Mouse (Mus musculus) neural tube, embryonic 14.5 days (tissue): ENCODE measurements around the gene Kif1a. TPM values are rescaled to one million over a fixed set of nuclear protein-coding genes. Genes with fewer than 3 reads are reported as not detected.

Experiments used
- ATAC-seq: fragments of 200-750 bp; cut with Nextera tagmentation; 2 replicates; pipeline ENCODE4 v1.8.0; 2017; ENCODE audit warnings: low read depth, mild to moderate bottlenecking, moderate TSS enrichment, moderate library complexity
- H3K27ac ChIP-seq: fragments of 300-500 bp; sonication (generic); 2 replicates; pipeline ENCODE4 v1.5.1; 2014; ENCODE audit warnings: low read depth, mild to moderate bottlenecking, control low read depth, low read length, moderate library complexity, mixed read lengths
- H3K27me3 ChIP-seq: fragments of 300-500 bp; sonication (generic); 2 replicates; pipeline ENCODE4 v1.6.1; 2014; ENCODE audit warnings: low read length; ENCODE audit not compliant: control insufficient read depth, insufficient read depth
- H3K36me3 ChIP-seq: fragments of 300-500 bp; sonication (generic); 2 replicates; pipeline ENCODE4 v1.6.1; 2014; ENCODE audit warnings: low read length, mixed read lengths; ENCODE audit not compliant: control insufficient read depth, insufficient read depth
- H3K4me1 ChIP-seq: fragments of 300-500 bp; sonication (generic); 2 replicates; pipeline ENCODE4 v1.6.1; 2014; ENCODE audit warnings: low read length; ENCODE audit not compliant: control insufficient read depth, insufficient read depth
- H3K4me2 ChIP-seq: fragments of 300-500 bp; sonication (generic); 2 replicates; pipeline ENCODE4 v1.6.1; 2014; ENCODE audit warnings: mild to moderate bottlenecking, low read depth, low read length, control low read depth
- H3K4me3 ChIP-seq: fragments of 300-500 bp; sonication (generic); 2 replicates; pipeline ENCODE4 v1.5.1; 2014; ENCODE audit warnings: low read depth, low read length, control low read depth, mixed read lengths
- H3K9ac ChIP-seq: fragments of 300-500 bp; sonication (generic); replicated peaks from 2 replicates; pipeline ENCODE4 v1.6.1; 2014; ENCODE audit warnings: low read depth, mild to moderate bottlenecking, control low read depth, low read length, mixed read lengths
- H3K9me3 ChIP-seq: fragments of 300-500 bp; sonication (generic); 2 replicates; pipeline ENCODE4 v1.6.1; 2016; ENCODE audit warnings: low read length; ENCODE audit not compliant: control insufficient read depth
- WGBS: fragments of 180-500 bp; shearing (Covaris S2); extraction: QIAGEN DNeasy Blood & Tissue Kit; methylation state at CpG from one replicate; pipeline ENCODE4 v1.1.7; 2014; 5-methylcytosine and 5-hydroxymethylcytosine counted together
- polyA plus RNA-seq: library from polyadenylated mRNA; unstranded; fragments of >200 nt; fragmentation: Nextera tagmentation; extraction: Ambion mirVana; gene quantifications from 2 replicates; pipeline ENCODE4 v1.2.1, GENCODE M21; 2014

Kif1a gene
- 377 and 438 TPM in 2 replicates for polyA plus RNA-seq

DNA sequence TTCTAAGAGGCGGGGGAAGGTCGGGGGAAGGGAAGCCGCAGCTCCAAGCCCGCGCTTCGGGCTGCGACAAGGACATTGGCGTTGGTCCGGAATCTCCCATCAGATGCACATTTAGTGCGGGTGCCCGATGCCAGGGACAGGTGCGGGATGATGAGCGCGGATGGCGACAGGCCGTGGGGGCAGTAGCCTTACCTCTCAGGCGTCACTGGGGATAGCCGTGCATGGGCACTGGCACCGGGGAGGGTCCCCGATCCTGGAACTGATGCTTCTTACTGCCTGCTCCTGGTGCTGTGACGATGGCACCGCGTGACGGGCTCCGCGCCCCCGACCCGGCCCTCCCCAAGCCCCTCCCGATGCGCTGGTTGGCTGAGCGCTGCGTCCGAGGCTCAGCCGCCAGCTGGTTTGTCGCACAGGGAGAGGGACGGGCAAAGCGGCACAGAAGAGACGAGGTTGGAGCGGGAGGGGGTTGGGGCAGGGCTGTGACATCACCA is at the start of gene Kif1a:
Gene Kif1a, minus strand, starts transcription at position 381 of the 491 bp plus-strand sequence.
- WGBS: under 1% methylated on average over 39 of the region's 39 CpGs
- peak; percentile 93 for ATAC-seq
- peak within 1 kb of the TSS; percentile 90 for H3K27ac ChIP-seq
- peak within 1 kb of the TSS; percentile 76 for H3K4me3 ChIP-seq
- H3K9ac ChIP-seq: peak within 1 kb of the TSS; percentile 76
- peaks cover 15% of the 10 kb centered on the region for H3K4me1 ChIP-seq
- H3K27me3 ChIP-seq: no peaks in the 10 kb centered on the region
- no peaks in the 10 kb centered on the region for H3K36me3 ChIP-seq
- no peaks in the 10 kb centered on the region for H3K9me3 ChIP-seq
- peak within 1 kb of the TSS; percentile 92 for H3K4me2 ChIP-seq

DNA sequence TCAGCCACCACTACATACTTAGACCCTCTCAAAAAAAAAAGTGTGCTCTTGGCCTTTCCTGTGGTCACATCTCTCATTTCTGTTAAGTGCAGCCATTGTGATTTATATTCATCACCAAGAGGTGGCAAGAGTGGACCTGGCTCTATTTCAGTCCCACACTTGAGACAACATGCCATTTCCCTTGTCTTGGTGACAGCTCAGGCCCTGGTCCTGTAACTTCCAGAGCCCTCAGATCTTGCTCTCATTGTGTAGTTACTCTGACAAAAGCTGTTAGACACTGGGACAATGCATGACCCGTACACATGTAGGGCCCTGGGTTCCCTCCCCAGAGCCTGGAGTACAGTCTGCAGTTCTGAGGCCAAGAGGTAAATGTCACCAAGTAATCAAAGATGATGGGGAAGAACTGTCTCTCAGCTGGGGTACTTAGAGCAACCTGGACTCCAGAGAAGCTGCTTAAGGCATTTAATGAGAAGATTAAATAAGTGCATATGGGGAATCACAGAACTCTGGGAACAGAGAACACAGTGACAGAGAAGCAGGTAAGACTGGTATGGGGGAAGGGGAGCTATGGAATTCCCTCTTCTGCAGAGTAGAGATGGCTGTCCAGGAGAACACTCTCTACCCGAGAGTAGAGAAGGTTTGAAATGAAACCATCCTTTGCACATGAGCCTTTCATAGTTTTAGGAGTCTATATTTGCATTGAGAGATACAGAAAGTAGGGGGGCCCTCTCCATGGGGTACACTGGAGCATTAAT is 49.3 kb upstream of the Kif1a start:
- no peaks in the 10 kb centered on the region for H3K36me3 ChIP-seq
- no peaks in the 10 kb centered on the region for H3K4me1 ChIP-seq
- no peak overlapping the region for H3K27ac ChIP-seq
- H3K27me3 ChIP-seq: no peaks in the 10 kb centered on the region
- H3K4me2 ChIP-seq: no peak overlapping the region
- H3K9ac ChIP-seq: no peak overlapping the region
- 75% methylated on average over 2 of the region's 2 CpGs for WGBS
- ATAC-seq: no peak
- no peak overlapping the region for H3K4me3 ChIP-seq
- H3K9me3 ChIP-seq: no peaks in the 10 kb centered on the region

DNA sequence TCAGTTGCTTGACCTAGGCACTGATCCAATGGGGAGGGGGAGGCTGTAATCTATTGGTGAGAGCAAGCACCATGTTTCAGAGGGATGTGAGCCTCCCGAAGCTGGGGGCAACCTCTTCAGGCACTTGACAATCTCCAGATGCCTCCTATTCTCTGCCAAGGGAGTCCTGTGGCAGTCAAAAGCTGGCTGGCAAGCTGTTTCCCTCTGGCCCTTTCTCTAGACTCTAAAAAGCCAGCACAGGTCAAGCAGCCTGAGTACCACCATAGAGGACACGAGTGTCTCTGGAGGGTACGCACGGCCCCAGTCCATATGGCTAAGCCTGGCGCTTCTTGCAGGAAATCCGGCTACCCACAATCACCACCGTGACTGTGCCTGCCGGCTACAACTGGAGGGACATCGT is 42.4 kb upstream of the Kif1a start:
- Histone ChIP-seq H3K9ac (no peak overlapping the region), H3K4me2 (no peak overlapping the region), H3K9me3 (no peaks in the 10 kb centered on the region), H3K27me3 (no peaks in the 10 kb centered on the region), H3K4me1 (no peaks in the 10 kb centered on the region), H3K4me3 (no peak overlapping the region), H3K36me3 (no peaks in the 10 kb centered on the region), H3K27ac (no peak overlapping the region)
- 77% methylated on average over 9 of the region's 9 CpGs for WGBS
- ATAC-seq: no peak

DNA sequence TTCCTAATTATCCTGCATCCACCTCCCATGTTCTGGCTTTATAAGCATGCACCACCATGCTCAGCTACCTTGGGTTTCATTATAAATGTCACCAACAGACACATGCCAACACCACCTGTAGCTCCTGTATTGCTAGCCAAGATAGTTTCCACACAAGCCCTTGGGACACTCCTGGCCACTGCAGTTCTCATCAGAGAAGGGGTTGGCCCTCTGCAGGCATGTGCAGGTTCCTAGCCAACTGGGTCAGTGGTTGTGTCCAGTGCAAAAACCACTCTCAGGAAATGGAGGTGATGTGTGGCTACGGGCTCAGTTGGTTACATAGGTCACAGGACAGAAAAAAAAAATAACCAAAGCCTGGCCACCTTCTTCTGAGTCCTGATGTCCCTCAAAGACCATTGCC is 41.1 kb upstream of the Kif1a start:
- ATAC-seq: no peak
- Histone ChIP-seq H3K4me2 (no peak overlapping the region), H3K4me3 (no peak overlapping the region), H3K9me3 (no peaks in the 10 kb centered on the region), H3K4me1 (no peaks in the 10 kb centered on the region), H3K9ac (no peak overlapping the region), H3K27me3 (no peaks in the 10 kb centered on the region), H3K27ac (no peak overlapping the region), H3K36me3 (no peaks in the 10 kb centered on the region)
- WGBS: 94% methylated on average over 1 of the region's 1 CpGs

DNA sequence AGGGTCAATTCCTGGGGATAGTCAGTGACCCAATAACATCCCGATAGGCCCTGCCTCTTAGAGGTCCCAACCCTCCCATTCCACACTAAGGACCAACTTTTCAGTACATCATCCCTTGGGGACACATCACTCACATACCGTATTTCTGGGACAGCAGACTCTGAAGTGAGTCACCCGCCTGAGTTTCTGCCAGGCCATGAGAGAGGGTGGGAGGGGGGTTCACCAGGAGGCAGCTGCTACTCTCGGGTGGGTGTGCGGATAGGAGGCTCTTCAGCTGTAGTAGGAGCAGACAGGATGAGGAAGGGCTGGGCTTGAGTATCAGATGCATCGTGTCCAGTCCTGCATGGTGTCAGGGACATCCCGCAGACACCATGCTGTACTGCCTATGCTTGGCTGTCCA is 38.0 kb upstream of the Kif1a start:
- Histone ChIP-seq H3K27ac (no peak overlapping the region), H3K4me1 (no peaks in the 10 kb centered on the region), H3K36me3 (no peaks in the 10 kb centered on the region), H3K9me3 (no peaks in the 10 kb centered on the region), H3K4me3 (no peak overlapping the region), H3K27me3 (no peaks in the 10 kb centered on the region), H3K4me2 (no peak overlapping the region), H3K9ac (no peak overlapping the region)
- ATAC-seq: no peak
- 87% methylated on average over 7 of the region's 7 CpGs for WGBS

DNA sequence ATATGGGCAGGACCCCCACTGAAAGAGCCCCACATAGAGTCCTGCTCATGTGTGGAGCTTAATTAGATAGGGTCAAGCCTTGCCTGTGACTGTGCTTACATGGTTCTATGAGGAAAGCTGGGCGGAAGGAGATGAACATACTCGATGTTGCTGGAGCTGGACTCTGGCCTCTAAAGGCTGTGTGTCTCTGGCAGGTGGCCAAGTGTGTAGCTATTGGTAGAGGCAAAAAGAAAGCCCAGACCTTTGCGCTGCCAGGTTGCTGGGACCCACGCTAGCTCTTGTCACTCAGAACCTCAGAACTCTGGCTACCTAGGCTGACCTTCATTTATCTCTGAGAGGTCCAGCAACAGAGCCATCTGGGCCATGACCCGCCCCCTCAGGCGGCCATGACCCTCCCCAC is 36.8 kb upstream of the Kif1a start:
- ATAC-seq: no peak
- no peak overlapping the region for H3K4me3 ChIP-seq
- no peaks in the 10 kb centered on the region for H3K4me1 ChIP-seq
- H3K9ac ChIP-seq: no peak overlapping the region
- H3K27me3 ChIP-seq: no peaks in the 10 kb centered on the region
- H3K4me2 ChIP-seq: no peak overlapping the region
- H3K27ac ChIP-seq: no peak overlapping the region
- H3K36me3 ChIP-seq: no peaks in the 10 kb centered on the region
- H3K9me3 ChIP-seq: no peaks in the 10 kb centered on the region
- 85% methylated on average over 6 of the region's 6 CpGs for WGBS

DNA sequence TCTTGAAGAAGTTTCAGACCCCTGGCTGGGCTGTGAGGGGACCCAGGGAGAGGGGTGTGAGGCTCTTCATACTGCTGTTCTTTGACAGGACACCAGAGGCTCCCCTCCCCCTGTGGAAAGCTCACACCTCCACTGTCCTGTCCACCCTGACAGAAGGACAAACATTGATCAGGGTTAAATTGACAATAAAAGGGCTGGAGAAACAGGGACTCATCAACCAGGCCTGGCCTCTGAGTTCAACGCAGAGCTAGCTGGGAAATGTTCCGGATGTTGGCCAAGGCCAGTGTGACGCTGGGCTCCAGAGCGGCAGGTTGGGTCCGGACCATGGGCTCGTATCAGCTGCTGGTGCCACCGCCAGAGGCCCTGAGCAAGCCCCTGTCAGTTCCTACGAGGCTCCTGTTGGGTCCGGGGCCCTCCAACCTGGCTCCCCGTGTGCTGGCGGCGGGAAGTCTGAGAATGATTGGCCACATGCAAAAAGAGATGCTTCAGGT is 33.3 kb upstream of the Kif1a start, which contains the start of gene Agxt:
Gene Agxt, plus strand, starts transcription at position 205 of the 491 bp plus-strand sequence.
- Histone ChIP-seq H3K36me3 (no peaks in the 10 kb centered on the region), H3K9me3 (no peaks in the 10 kb centered on the region), H3K9ac (no peak within 1 kb of the TSS), H3K27me3 (no peaks in the 10 kb centered on the region), H3K4me2 (no peak within 1 kb of the TSS), H3K27ac (no peak within 1 kb of the TSS), H3K4me1 (no peaks in the 10 kb centered on the region), H3K4me3 (no peak within 1 kb of the TSS)
- ATAC-seq: no peak
- 90% methylated on average over 12 of the region's 12 CpGs for WGBS

DNA sequence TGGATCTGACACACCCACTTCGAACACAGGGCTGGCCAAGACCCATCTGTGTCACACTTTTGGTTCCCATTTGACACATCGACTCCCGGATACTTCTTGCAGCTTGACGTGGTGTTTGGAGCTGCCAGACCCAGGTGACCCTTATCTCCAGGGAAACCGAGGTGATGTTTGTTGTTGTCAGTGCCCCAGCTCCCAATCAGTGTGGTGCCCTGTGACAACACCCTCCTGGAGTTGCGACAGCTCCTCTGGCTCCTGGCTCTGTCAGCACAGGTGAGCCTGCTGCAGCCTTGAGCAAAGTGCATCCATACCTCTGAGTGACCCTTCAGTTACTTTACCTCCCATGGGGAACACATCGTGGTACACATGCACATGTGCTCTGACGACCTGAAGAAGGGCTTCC is 30.9 kb upstream of the Kif1a start:
- Histone ChIP-seq H3K4me2 (no peak overlapping the region), H3K27me3 (no peaks in the 10 kb centered on the region), H3K36me3 (no peaks in the 10 kb centered on the region), H3K4me3 (no peak overlapping the region), H3K4me1 (no peaks in the 10 kb centered on the region), H3K9me3 (no peaks in the 10 kb centered on the region), H3K27ac (no peak overlapping the region), H3K9ac (no peak overlapping the region)
- WGBS: 74% methylated on average over 8 of the region's 8 CpGs
- ATAC-seq: no peak

DNA sequence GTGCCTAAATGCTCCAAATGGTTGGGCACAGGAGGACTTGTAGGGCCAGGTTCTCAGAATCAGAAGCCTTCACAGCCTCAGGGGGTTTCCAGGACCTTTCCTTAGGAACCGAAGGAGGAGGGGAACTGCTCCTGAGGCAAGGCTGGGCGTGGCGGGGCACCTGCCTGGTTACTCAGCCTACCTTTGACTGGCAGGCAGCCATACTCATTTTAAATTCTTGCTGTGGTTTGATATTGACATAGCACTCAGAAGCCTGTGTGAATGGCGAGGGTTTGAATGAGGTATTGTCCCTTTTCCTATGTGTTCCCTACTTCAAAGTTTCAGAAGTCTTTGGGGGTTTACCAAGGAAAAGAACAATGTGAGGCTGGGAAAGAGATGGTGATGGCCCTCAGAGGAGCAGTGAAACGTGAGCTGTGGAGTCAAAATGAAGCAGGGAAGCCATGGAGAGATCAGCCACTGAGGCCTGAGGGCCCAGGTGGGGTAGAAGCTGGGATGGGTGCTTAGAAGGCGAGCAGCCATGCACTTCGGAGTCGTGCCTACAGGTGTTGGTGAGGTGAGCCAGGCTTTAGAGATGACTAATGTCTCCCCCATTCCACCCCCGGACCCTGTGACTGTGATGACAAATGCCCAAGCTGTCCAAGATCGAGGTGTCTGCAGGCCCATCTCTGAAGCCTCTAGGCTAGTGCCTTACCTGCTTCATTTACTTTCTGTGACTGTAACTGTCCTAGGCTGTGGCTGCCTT is 28.7 kb upstream of the Kif1a start:
- H3K27me3 ChIP-seq: no peaks in the 10 kb centered on the region
- H3K36me3 ChIP-seq: no peaks in the 10 kb centered on the region
- no peak for ATAC-seq
- H3K4me1 ChIP-seq: no peaks in the 10 kb centered on the region
- H3K27ac ChIP-seq: no peak overlapping the region
- H3K9ac ChIP-seq: no peak overlapping the region
- no peaks in the 10 kb centered on the region for H3K9me3 ChIP-seq
- H3K4me2 ChIP-seq: no peak overlapping the region
- 79% methylated on average over 10 of the region's 10 CpGs for WGBS
- H3K4me3 ChIP-seq: no peak overlapping the region
